Mouse (Mus musculus) mesoderm, embryonic 11.5 days (tissue): ENCODE measurements at regions not wholly inside any gene's neighbourhood (a gene's known extent, or its start where the extent isn't known, plus 50 kb on each side); places are given as distances from the start of the nearest gene placed in this dataset.

Experiments
- DNase-seq: peaks from one replicate; pipeline ENCODE4 v3.0.0-alpha.2; 2012; ENCODE audit warnings: low read depth, low spot score

DNA sequence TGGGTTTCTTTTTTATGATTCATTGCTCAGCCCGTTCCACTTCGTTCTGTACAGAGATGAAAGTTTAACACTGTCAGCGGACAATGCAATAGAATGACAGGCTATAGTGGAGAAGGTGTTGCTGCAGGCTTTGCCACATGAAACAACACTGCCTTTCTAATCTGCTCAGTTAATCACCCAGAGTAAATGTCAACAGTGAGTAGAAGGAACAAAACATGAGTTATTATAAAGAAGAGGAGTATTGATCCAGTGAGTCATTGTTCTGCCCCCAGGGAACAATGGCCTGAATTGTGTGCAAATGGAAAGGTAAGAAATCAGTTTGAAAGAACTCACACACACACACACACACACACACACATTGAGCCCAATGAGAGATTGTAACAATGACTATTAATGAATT is 118.2 kb downstream of the Qrsl1 start:
- no peak for DNase-seq

- DNase-seq: no peak
Measured at GRCm38 (mm10) chr10:43790780-43791179, 110.8 kb downstream of the Qrsl1 start.

- no peak for DNase-seq
Measured at GRCm38 (mm10) chr10:43791525-43792021, 110.0 kb downstream of the Qrsl1 start.

DNA sequence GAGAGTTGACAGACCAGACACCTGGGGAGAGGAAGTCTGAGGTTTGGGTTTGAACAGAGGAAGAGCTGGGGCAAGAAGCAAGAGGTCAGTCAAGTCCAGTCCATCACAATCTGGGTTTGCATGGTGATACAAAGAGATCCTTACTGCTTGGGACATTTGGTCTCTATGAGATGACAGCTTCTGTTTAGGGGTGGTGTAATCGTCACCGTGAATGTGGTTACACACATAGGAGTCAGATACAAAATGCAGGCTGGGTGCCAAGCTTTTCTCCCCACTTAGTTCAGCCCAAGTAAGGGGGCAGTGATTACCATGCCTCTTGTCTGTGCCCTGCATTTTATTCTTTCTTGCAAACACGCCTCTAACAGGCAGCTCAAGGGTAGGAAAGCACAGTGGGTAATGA is 108.9 kb downstream of the Qrsl1 start:
- DNase-seq: no peak

DNA sequence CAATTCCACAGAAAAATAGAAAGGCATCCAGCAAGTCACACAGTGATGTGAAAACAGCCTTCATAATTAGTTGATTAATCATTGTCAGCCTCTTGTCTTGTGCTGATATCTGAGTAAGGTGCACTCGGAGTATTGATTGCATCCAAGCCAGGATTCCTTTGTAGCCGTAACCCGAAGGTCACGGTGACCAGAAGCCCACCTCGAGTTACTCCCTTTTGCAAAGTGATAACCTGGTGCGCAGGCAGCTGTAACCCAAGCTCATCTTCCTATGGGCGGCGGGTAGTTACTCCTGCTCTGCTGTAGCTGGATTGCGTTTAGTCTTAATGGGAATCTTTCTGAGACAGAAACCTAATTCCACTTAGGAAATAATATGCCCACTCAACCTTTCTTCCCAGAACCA is 107.0 kb downstream of the Qrsl1 start:
- no peak for DNase-seq

- DNase-seq: no peak
Measured at GRCm38 (mm10) chr10:43800077-43800476, 101.5 kb downstream of the Qrsl1 start.

DNA sequence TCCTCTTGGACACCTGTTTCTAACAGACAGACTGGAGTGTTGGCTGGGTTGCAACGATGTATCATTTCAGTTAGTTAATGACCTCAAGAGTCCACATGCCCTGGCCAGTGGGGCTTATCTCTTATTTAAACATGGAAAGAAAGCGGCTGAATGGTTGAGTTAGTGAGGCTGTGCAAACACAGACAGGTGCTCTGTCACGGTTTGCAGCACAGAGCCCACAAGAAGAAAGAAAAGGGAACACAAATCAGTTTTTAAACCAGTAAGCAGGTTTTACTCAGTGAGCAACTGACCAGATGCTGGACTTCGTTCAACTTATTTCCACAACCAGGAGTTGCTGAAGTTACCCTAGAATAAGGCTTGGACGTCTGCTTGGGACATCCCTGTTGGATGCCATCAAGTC is 86.3 kb downstream of the Qrsl1 start:
- DNase-seq: no peak

GRCm38 (mm10) chr10:43817522-43818198 is 83.9 kb downstream of the Qrsl1 start:
- DNase-seq: no peak

GRCm38 (mm10) chr10:43818623-43819022 is 82.9 kb downstream of the Qrsl1 start:
- DNase-seq: no peak

DNA sequence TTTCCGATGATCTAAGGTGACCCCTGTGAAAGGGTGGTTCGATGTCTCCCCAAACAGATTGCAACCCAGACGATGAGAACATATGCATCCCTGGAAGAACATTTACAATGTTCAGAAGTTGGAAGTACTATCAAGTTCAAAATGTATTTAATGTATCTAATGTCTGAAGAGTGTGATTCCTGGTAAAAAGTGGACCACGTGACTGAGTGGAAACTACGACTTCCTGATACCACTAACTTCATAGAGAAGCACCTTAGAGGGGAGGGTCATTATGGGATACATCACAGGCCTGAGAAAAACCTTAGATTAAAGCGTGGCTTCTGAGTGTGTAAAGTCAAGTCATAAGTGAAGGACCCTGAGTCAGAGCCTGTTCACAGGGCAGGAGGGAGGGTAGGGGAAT is 82.1 kb downstream of the Qrsl1 start:
- DNase-seq: no peak

DNA sequence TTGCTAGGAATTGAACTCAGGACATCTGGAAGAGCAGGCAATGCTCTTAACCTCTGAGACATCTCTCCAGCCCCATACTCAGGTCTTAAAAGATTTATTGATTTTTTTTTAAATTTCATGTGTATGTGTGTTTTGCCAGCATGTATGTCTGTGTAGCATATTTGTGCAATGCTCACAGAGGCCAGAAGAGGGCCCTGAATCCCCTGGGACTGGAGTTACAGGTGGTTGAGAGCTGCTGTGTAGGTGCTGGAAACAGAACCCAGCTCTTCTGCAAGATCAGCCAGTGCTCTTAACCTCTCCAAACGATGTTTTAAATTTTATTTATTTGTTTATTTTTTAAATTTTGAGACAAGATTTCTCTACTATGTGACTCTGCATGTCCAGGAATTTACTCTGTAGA is 78.9 kb downstream of the Qrsl1 start:
- DNase-seq: no peak

DNA sequence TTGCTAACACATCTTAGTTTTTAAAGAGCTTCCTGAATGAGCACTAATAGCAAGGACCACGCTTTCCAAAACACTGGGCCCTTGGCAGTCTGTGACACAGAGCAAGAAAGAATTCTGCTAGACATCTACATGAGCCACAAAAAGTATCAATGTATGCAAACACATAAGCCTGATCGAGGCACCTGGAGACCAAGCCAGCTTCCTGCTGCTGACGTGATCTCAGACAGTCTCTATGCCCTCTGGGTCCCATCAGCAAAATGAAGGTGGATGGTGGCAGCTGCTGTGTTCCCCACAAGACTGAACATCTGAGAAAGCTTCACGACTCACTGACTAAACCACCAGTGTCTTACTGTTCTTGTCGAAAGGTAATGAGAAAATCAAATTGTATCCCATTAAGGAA is 77.5 kb downstream of the Qrsl1 start:
- DNase-seq: no peak
